Mouse (Mus musculus): ENCODE results near the gene 4931440F15Rik. TPM values are rescaled to one million over a fixed set of nuclear protein-coding genes. Genes with fewer than 3 reads are reported as not detected.

4931440F15Rik gene
- not detected for polyA plus RNA-seq (2014; fragmentation: Illumina TruSeq; extraction: RNeasy Lipid Tissue Mini Kit (QIAGEN cat#74804))

DNA sequence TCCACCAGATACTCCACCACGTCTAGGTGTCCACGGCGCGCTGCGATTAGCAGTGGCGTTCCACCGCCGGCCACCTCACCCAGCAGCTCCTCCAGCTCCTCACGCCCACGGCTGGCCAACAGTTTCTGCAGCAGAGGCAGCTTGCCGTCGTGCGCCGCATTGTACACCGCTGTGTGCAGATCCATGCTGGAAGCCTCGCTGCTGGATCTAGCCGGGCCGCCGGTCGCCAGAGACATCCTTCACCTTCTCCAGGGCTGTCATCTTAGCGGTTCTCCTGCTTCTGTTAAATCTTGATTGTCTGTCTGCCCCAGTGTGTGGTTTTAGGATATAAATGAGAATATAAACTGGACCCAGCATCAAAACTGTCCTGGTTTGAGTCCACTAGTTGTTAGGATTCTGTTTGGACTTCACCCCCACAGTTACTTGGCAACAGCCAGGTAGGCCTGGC lies at the start of gene 4931440F15Rik:
Gene 4931440F15Rik (minus strand): TSS at position 398 of the 448 bp plus-strand sequence.

Other genes starting within 250 kb of the 4931440F15Rik start
- 698 TPM for gene Rtn4, start 132.7 kb downstream of the 4931440F15Rik start, polyA plus RNA-seq (2014; fragmentation: Illumina TruSeq; extraction: RNeasy Lipid Tissue Mini Kit (QIAGEN cat#74804))
- gene Eml6, start 200.4 kb upstream of the 4931440F15Rik start, polyA plus RNA-seq (2014; fragmentation: Illumina TruSeq; extraction: RNeasy Lipid Tissue Mini Kit (QIAGEN cat#74804)), result 4.5 TPM